Mouse (Mus musculus): ENCODE data around the gene Xrra1. TPM values are rescaled to one million over a fixed set of nuclear protein-coding genes. Genes with fewer than 3 reads are reported as not detected.

Xrra1 gene
- polyA plus RNA-seq, 1 experiment from 2014 or later: 0.21 TPM

Other genes with a start within 250 kb of the Xrra1 start
- gene Tpbgl, start 232.0 kb upstream of the Xrra1 start, polyA plus RNA-seq (2016; fragmentation: Nextera tagmentation; extraction: Ambion mirVana): 0.14 and 0.26 TPM in 2 replicates
- gene Slco2b1, start 147.8 kb upstream of the Xrra1 start, polyA plus RNA-seq (2016; fragmentation: Nextera tagmentation; extraction: Ambion mirVana): 1.4 and 1.5 TPM in 2 replicates
- gene Olfr520, start 128.8 kb upstream of the Xrra1 start, polyA plus RNA-seq (2016; fragmentation: Nextera tagmentation; extraction: Ambion mirVana): not detected in 2 replicates
- not detected in 2 replicates for gene Olfr521, start 95.6 kb upstream of the Xrra1 start, polyA plus RNA-seq (2016; fragmentation: Nextera tagmentation; extraction: Ambion mirVana)
- gene Neu3, start 30.7 kb upstream of the Xrra1 start, polyA plus RNA-seq (2016; fragmentation: Nextera tagmentation; extraction: Ambion mirVana): 2.6 and 2.7 TPM in 2 replicates
- gene Spcs2, start 4.3 kb downstream of the Xrra1 start, polyA plus RNA-seq (2016; fragmentation: Nextera tagmentation; extraction: Ambion mirVana): 355 and 365 TPM in 2 replicates
- 7.9 and 8.0 TPM in 2 replicates for gene Rnf169, start 121.3 kb downstream of the Xrra1 start, polyA plus RNA-seq (2016; fragmentation: Nextera tagmentation; extraction: Ambion mirVana)
- 2.6 and 3.6 TPM in 2 replicates for gene Chrdl2, start 147.1 kb downstream of the Xrra1 start, polyA plus RNA-seq (2016; fragmentation: Nextera tagmentation; extraction: Ambion mirVana)